Mouse (Mus musculus) bone marrow macrophage, adult 2 months (primary cell): Measurements from ENCODE around the gene Pmepa1. TPM values are rescaled to one million over a fixed set of nuclear protein-coding genes. Genes with fewer than 3 reads are reported as not detected.

Source experiments
- H3K27ac ChIP-seq: 2 replicates; pipeline ENCODE4 v1.5.1; 2012; ENCODE audit warnings: low read depth, low read length; ENCODE audit not compliant: insufficient read depth
- H3K4me1 ChIP-seq: 2 replicates; pipeline ENCODE4 v1.6.1; 2012; ENCODE audit warnings: low read length; ENCODE audit not compliant: control insufficient read depth, insufficient read depth
- H3K4me3 ChIP-seq: 2 replicates; pipeline ENCODE4 v1.5.1; 2012; ENCODE audit warnings: mild to moderate bottlenecking, low read length, moderate library complexity; ENCODE audit not compliant: insufficient read depth
- CTCF ChIP-seq: IDR thresholded peaks from 2 replicates; pipeline ENCODE4 v1.5.1; 2012; ENCODE audit warnings: low read depth, mild to moderate bottlenecking, low read length, moderate library complexity
- POLR2A ChIP-seq: IDR thresholded peaks from 2 replicates; pipeline ENCODE4 v1.6.1; 2012; ENCODE audit warnings: mild to moderate bottlenecking, low read depth, low read length, borderline replicate concordance
- polyA plus RNA-seq: library from polyadenylated mRNA; stranded (reverse); fragments of >200 nt; gene quantifications from 2 replicates; pipeline ENCODE4 v1.2.4, GENCODE M21; 2012; ENCODE audit not compliant: missing spikeins, insufficient read depth, insufficient read length

Pmepa1 gene
- polyA plus RNA-seq, 1 experiment, result 1.5 TPM

DNA sequence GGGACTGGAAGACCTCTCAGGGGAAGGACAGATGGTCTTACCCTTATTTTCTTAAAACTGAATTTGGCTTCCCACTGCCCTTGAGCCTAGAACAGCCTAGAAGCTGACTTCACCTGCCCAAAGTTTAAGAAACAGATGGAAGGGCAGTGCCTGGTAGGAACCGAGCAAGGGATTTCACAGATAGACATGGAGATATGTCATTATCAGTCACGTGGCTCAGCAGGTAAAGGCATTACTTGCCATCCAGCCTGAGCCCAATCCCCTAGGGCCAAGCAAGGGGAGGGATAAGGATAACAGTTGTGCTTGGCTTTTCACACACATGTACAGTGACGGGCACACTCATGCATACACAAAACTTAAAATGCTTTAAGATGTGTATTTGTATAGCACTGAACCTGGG, 8.8 kb downstream of the Pmepa1 start:
- no peak for TF ChIP-seq CTCF
- no peak for TF ChIP-seq POLR2A
- Histone ChIP-seq H3K4me1 (peaks cover 7% of the 10 kb centered on the region; the same call in 1 of the 2 replicates), H3K4me3 (no peak overlapping the region), H3K27ac (no peak overlapping the region)

- H3K4me3 ChIP-seq, result peak overlapping the region; percentile 36
- H3K4me1 ChIP-seq, result peaks cover 7% of the 10 kb centered on the region; the same call in 1 of the 2 replicates
- no peak for TF ChIP-seq POLR2A
- no peak for TF ChIP-seq CTCF
- H3K27ac ChIP-seq, result no peak overlapping the region
These were observed 9.8 kb downstream of the Pmepa1 start for GRCm38 (mm10) chr2:173266349-173267112.

GRCm38 (mm10) chr2:173265468-173266265, 10.7 kb downstream of the Pmepa1 start:
- no peak overlapping the region for H3K27ac ChIP-seq
- peaks cover 7% of the 10 kb centered on the region; the same call in 1 of the 2 replicates for H3K4me1 ChIP-seq
- H3K4me3 ChIP-seq, result no peak overlapping the region
- TF ChIP-seq POLR2A (no peak), CTCF (no peak)

DNA sequence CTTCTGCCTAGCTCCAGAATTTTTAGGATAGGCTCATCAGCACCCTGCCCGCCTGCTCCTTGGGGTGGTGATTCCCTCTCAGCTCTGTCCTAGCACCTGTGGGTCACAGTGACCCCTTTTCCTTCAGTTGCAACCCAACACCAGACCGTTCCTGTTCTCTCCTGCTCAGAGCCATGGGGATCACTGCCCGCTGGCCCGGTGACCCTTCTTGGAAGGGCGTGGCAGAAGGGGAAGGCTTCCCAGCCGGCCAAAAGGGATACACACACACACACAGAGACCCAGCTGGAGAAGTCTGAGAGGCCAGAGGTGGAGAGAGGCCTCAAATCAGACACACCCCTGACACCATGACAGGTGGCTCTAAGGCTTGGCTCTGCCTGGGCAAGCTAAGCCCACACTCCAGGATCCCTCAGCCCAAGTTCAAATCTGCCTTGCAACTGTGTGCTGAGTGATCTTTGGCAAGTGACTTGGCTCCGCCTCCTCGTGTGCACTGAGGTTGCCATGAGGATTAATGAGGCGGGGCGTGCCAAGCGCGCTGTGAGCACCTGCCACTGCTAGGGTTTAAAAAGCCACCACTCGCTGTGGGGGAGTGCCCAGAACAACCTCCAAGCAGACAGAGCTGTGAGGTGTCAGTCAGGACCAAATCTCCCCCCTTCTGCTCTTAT, 11.7 kb downstream of the Pmepa1 start:
- H3K27ac ChIP-seq, result no peak overlapping the region
- H3K4me3 ChIP-seq, result no peak overlapping the region
- TF ChIP-seq POLR2A, result no peak
- no peak for TF ChIP-seq CTCF
- peaks cover 7% of the 10 kb centered on the region; the same call in 1 of the 2 replicates for H3K4me1 ChIP-seq

DNA sequence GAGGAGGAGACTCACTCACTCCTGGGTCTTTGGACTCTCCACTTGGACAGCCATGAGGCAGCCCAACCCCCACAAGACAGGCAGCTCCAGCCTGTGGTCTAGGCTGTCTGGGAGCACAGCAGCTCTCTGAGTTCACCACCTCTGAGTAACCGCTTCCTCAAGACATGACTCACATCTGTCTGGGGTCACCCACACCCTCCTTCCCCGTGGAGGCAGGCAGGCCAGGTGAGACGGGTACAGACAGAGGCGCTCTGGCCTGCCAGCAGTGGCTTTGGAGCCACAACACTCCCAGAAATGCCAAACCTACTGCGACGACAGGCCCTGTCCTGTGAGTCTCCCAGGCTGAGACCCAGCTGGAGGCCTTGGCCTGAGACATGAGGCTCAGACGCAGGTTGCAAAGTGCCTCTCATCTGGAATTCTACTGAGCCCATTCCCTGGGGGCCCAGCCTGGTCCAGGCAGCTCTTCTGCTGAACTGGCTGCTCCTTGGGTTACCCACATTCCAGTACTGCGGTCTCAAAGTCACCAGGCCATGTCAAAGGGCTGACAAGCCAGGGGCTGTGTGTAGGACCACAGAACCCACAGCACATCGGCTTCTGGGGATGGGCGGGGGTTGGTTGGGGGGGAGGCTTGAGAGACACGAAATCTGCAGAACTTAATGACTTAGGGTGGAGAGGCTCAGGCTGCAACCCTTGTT, 12.6 kb downstream of the Pmepa1 start:
- Histone ChIP-seq H3K4me1 (peaks cover 7% of the 10 kb centered on the region; the same call in 1 of the 2 replicates), H3K27ac (no peak overlapping the region), H3K4me3 (no peak overlapping the region)
- TF ChIP-seq POLR2A, result no peak
- no peak for TF ChIP-seq CTCF

- H3K27ac ChIP-seq, result no peak overlapping the region
- no peak overlapping the region for H3K4me3 ChIP-seq
- H3K4me1 ChIP-seq, result peaks cover 15% of the 10 kb centered on the region
- TF ChIP-seq POLR2A (no peak), CTCF (no peak)
These were observed 14.8 kb downstream of the Pmepa1 start for GRCm38 (mm10) chr2:173261497-173261896.

DNA sequence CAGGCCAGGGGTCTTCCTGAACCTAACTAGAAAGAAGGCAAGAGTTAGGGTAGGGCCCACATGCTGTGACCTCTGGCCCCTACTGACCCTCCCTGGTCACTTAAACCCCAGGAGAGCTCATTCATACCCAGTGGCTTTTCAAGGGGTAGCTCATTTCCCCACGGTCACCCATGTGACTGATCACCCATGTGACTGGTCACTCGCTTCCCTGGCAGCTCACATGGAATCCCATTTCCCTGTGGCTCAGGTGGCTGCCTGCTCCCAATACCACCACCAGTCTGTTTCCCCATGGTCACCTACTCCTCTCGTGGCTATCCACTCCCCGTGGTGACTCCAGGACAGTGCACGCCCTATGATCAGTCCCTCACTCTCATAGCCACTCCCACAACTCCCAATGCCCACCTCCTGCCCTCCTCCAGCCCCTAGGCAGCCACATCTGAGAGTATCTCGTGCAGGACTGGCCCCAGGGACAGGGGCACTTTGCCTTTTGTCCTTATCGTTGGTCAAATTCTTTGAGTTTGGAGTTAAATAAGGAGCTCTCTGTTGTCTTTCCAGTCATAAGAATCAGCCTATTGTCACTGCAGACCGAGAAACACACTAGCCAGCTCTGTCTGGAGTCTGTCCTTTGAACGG, 17.8 kb downstream of the Pmepa1 start:
- Histone ChIP-seq H3K4me1 (peaks cover 11% of the 10 kb centered on the region), H3K4me3 (no peak overlapping the region), H3K27ac (no peak overlapping the region)
- TF ChIP-seq POLR2A (no peak), CTCF (no peak)

- Histone ChIP-seq H3K4me3 (no peak overlapping the region), H3K27ac (no peak overlapping the region), H3K4me1 (peaks cover 8% of the 10 kb centered on the region)
- no peak for TF ChIP-seq POLR2A
- no peak for TF ChIP-seq CTCF
These were observed 18.7 kb downstream of the Pmepa1 start for GRCm38 (mm10) chr2:173257610-173258009.

DNA sequence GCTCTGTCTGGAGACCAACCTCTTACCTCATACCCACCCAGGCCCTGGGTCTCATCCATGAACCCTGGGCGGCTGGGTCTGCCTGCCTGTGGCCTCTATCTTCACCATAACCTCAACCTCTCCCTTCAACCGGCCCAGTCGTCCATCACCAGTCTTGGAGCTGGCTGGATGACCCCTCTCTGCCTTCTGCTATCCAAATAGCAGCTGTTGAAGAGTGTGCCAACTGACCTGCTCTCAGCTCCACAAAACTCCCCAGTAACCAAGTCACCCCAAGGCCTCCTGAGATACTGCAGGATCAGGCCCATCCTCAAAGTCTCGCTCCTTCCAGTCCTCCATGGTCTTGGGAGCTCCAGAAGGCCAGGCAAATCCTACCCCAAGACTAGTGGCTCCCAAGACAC, 19.8 kb downstream of the Pmepa1 start:
- Histone ChIP-seq H3K27ac (no peak overlapping the region), H3K4me1 (peaks cover 8% of the 10 kb centered on the region), H3K4me3 (no peak overlapping the region)
- no peak for TF ChIP-seq CTCF
- no peak for TF ChIP-seq POLR2A
